Mouse (Mus musculus): ENCODE measurements around the gene Gm14403.
"Not testable (repeated sequence)": the region's sequence is repeated elsewhere in the genome, so short reads cannot be mapped to it uniquely, and the experiment has no call there.

Gm14403 gene

GRCm38 (mm10) chr2:177498067-177498466, at the start of gene Gm14403:
Gene Gm14403 (plus strand): TSS chr2:177498215.
- DNase-seq (ENCODE audit: low spot score) = not testable (repeated sequence)

DNA sequence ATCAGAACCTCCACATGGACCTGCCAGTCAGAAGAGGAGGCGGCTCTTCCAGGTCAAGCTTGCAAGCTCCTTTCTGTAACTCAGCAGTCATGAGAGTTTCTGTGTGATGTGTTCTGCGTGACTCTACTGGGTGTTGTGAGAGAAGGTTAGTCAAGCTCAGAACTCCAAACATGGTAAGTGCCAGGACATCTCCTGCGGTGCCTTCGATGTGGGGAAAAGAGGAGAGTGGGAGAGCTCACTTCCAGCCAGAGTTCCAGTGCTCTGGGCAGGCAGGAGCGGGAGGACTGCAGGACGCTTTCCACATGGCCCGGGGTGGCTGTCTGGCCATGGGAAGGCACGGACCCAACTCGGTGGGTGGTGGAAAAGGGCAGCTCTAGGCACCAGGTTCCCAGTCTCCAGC, 33.3 kb upstream of the Gm14403 start, which contains the start of gene Zfp970:
Zfp970 (plus strand) TSS at position 58 of the 400 bp plus-strand sequence.
- DNase-seq (ENCODE audit: low spot score) = peak; percentile 9

GRCm38 (mm10) chr2:177468222-177468621, 29.8 kb upstream of the Gm14403 start:
- not testable (repeated sequence) for DNase-seq (ENCODE audit: low spot score)

DNA sequence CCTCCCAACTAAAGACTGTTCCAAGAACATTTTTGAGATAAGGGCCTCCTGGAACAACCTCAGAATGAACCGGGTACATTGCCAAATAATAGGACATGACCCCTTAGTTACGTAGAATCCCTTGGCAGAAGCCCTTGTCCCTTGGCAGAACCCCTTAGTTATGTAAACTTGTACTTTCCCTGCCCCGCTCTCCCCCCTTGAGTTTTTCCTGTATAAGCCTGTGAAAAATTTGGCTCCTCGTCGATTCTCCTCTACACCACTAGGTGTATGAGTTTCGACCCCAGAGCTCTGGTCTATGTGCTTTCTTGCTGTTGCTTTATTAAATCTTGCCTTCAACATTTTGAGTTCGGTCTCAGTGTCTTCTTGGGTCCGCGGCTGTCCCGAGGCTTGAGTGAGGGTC, 25.8 kb upstream of the Gm14403 start:
- not testable (repeated sequence) for DNase-seq (ENCODE audit: low spot score)

GRCm38 (mm10) chr2:177481971-177482370, 16.0 kb upstream of the Gm14403 start:
- not testable (repeated sequence) for DNase-seq (ENCODE audit: low spot score)

DNA sequence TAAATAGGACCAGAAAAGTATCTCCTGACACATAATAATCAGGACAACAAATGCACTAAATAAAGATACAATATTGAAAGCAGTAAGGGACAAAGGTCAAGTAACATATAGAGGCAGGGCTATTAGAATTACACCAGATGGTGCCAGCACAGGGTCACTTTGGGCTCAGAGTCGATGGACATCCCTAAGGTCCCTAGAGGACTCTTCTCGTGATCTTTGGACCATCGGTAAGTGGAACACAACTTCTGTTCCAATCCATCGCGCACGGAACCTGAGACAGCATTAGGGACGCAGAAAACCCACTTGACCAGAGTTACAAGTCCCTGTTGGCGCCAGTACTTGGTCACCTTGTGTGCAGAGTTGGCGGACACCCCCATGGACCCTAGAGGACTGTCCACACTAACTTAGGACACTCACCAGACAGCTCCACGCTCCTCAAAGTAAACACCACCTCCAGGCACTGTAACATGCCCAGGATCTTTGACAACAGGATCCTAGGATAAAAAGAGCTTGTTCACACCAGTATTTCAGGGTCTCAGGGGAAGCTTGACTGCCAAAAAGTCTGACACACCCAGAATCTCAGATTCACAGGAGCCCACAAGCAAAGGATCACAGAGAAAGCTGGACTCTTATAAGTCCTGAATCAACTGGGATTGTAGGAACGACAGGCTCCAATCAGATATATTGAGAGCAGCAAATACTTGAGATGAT, 14.6 kb upstream of the Gm14403 start:
- DNase-seq (ENCODE audit: low spot score) = not testable (repeated sequence)

GRCm38 (mm10) chr2:177499182-177499581, 1.2 kb downstream of the Gm14403 start:
- not testable (repeated sequence) for DNase-seq (ENCODE audit: low spot score)

DNA sequence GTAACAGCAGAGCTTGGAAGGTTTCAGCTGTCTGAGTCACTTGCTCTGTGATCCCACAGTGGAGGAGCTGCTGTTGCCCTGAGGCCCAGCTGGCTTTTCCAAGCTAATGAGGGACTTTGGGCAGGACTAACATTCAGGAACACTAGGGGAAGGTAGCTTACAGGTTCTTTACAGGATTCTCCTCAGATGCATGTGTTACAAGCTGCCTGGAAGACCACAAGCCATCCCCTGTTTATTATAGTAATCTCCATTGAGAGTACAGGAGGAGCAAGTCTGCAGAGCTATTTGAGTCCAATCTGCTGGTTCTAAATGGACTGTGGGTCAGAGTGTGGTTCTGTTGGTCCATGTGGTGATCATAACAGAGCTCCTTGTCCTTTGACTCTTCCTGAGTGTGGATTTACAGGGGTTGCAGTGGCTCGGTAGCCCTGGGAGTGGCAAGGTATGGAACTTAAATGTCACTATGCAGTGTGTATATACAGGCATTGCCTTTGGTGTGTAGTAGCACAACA, 7.2 kb downstream of the Gm14403 start:
- not testable (repeated sequence) for DNase-seq (ENCODE audit: low spot score)

- DNase-seq (ENCODE audit: low spot score) = not testable (repeated sequence)
These were observed 13.4 kb downstream of the Gm14403 start for GRCm38 (mm10) chr2:177511381-177511780.

GRCm38 (mm10) chr2:177511972-177512371, 14.0 kb downstream of the Gm14403 start:
- DNase-seq (ENCODE audit: low spot score) = not testable (repeated sequence)

DNA sequence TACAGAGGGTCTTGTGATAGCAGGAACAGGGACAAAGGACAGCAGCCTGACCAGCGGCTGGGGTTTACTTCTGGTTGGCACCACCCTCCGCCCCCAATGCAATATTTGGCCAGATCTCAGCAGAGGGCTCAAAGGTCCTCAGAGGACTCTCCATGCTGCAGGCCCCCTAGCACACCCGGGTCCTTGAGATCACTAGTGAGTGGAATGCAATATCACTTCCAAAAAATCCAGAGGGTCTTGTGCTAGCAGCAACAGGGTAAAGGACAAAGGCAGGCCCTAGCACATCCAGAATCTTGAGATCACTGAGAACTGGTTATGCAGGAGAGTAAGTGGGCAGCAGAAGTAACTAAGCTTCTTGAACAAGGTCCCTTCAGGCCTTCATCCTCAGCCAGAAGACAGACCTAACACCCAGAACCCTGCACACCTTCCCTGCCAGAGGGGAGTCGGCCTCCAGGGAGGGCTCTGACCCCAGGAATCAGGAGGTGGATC, 16.0 kb downstream of the Gm14403 start:
- DNase-seq (ENCODE audit: low spot score) = not testable (repeated sequence)

DNA sequence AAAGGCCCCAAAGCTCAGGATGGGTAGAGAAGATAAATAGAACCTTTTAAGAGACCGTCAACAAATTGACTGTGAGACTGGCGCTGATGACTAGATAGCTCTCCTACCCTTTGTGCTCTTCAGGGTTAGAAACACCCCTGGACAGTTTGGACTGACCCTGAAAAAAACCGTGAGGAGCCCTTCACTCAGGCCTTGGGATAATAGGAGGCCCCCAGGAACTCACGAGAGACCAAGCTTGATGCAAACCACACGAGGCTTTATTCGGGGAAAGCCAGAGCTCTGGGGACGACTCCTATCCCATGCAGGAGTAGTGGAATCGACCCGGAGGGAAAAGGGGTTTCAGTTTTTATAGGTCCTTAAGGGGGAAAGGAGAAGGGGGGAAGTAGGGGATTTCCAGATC, 19.7 kb downstream of the Gm14403 start:
- not testable (repeated sequence) for DNase-seq (ENCODE audit: low spot score)

- DNase-seq (ENCODE audit: low spot score) = not testable (repeated sequence)
These were observed 20.3 kb downstream of the Gm14403 start for GRCm38 (mm10) chr2:177518354-177518753.

DNA sequence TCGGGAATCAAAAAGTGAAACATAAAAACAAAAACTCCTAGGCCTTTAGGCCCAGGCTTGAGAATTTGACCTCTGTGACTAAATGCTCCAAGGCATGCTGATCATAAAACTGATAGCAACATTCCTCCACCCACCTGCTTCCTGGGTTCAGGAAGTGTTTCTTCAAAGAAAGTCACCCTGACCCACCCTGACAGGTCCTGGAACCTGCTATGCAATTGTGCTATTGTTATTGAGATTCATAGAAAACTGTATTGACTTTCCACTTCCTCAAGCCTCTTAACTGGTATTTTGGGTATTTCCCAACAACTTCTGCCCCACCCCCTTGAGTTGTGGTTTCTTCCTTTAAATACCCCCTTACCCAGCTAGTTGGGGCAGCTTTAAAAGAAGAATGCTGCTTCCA, 20.9 kb downstream of the Gm14403 start:
- DNase-seq (ENCODE audit: low spot score) = not testable (repeated sequence)

DNA sequence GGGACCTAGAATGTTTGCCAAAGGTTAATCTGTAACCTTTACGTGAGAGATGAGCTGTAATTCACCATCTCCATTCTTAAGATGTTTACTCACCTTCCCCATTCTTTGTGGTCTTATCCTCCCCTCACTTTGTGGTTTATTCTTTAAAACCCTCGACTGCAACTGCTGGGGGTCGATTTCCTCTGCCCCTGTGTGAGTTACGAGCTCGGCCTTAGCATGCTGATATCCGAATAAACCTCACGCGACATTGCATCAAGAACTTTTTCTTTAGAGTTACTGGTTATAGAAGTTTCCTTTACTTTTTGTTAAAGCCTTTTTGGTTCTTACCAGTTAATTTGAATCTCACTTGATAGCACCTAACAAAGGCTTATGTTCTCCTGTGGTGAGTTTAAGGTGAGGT, 22.0 kb downstream of the Gm14403 start:
- DNase-seq (ENCODE audit: low spot score) = no peak

DNA sequence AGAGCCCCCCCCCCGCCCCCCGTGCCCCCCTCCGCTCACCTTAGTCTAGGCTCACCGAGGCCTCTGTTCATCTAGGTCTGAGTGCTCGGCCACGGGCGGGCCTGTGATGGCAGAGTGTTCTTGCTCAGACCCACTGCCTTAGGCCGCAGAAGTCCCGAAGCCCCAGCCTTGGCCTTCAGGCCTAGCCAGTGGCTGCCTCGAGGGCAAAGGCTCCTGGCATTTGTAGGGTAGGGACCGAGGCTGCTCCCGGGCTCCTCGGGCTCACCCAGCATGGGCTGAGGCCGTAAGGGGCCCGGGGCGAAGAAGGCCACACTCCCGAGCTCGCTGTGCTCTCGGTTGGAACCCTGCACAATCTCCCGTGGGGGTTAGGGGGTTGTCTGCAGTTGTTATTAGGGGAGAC, 25.0 kb downstream of the Gm14403 start:
- DNase-seq (ENCODE audit: low spot score) = no peak

DNA sequence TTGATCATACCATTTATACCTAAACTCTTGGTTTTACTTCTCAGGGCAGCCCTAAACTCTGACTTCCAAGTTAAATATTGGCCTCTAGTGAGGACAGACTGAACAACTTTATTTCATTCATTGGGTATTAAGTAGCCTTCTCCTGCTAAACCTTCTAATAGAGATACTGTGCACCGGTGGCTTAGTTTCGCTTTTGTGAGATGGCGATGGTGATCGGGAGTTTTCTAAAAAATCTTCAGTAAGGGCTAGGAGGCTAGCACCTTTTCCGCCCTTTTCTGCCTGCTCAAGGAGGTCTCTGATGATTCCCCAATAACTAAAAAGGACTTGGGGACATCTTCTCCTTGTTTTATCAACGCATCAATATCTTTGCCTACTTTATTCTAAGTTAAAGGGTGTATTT, 25.7 kb downstream of the Gm14403 start:
- not testable (repeated sequence) for DNase-seq (ENCODE audit: low spot score)

DNA sequence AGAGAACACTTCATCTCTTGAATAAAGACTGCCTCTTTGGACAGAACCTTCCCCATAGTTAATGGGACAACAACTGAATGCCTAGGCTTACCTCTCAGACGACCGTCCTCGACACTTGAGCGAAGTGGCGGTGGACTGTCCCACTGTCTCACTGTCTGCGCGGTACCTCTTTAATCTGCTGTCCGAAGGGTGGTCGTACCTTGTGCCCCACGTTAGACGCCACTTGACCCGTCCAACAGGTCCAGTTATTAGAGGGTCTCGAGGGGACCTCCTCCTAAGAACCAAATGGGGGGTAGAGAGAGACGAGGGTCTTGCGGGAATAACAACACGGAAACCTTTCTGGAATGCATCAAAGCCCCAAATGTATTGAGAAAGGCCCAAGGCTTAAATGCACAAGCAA, 26.2 kb downstream of the Gm14403 start:
- not testable (repeated sequence) for DNase-seq (ENCODE audit: low spot score)

DNA sequence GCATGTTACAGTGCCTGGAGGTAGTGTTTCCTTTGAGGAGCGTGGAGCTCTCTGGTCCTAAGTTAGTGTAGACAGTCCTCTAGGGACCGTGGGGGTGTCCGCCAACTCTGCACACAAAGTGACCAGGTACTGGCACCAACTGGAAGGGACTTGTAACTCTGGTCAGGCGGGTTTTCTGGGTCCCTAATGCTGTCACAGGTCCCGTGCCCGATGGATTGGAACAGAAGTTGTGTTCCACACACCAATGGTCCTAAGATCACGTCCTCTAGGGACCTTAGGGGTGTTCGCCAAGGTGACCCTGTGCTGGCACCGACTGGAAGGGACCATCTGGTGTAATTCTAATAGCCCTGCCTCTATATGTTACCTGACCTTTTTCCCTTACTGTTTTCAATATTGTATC, 37.9 kb downstream of the Gm14403 start:
- DNase-seq (ENCODE audit: low spot score) = no peak

DNA sequence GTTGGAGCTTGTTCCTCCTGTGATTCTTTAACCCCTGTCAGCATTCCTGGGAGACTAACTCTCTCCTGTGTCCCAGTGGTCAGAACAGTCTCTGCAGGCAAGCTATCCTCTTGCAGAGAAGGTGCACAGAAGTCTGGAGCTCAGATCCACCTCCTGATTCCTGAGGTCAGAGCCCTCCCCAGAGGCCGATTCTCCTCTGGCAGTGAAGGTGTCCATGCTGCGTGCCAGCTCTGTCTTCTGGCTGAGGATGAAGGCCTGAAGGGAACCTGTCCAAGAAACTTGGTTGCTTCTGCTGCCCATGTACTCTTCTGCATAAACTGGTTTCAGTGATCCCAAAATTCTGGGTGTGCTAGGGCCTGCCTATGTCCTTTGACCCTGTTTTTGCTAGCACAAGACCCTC, 39.1 kb downstream of the Gm14403 start:
- DNase-seq (ENCODE audit: low spot score) = not testable (repeated sequence)

GRCm38 (mm10) chr2:177537717-177538116, 39.7 kb downstream of the Gm14403 start:
- not testable (repeated sequence) for DNase-seq (ENCODE audit: low spot score)

GRCm38 (mm10) chr2:177555261-177555660, 57.2 kb downstream of the Gm14403 start:
- not testable (repeated sequence) for DNase-seq (ENCODE audit: low spot score)

Measured in c-Kit-positive CD71-positive TER-119-positive erythroid progenitor cells, embryonic 14.5 days (primary cell).